Mouse (Mus musculus) thymus, postnatal 4 days (tissue): ENCODE data around the gene Slc4a1.

Experiments
- DNase-seq: peaks from one replicate; pipeline ENCODE4 v3.0.0; 2021

The Slc4a1 gene

GRCm38 (mm10) chr11:102374108-102374725, 8.2 kb upstream of the Slc4a1 start:
- DNase-seq: no peak

- no peak for DNase-seq
Measured at GRCm38 (mm10) chr11:102373646-102374045, 7.6 kb upstream of the Slc4a1 start.

DNA sequence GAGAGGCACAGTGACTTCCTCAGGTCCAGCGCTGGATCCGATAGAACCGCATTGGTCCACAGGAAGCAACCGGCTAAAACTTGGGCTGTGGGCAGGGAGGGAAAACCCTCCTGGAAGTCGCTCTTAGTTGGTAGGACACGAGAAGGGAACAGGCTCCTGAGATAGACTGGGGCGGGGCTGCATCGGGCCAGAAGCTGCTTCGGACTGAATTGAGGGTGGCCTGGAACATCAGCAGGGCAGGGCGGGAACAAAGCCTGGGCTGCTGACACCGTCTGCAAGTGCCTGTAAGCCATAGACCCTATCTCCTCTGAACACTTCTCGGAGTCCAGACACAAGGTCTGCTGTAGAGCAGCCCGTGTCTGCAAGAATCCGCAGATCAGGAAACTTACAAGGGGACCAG, 6.9 kb upstream of the Slc4a1 start:
- no peak for DNase-seq

DNA sequence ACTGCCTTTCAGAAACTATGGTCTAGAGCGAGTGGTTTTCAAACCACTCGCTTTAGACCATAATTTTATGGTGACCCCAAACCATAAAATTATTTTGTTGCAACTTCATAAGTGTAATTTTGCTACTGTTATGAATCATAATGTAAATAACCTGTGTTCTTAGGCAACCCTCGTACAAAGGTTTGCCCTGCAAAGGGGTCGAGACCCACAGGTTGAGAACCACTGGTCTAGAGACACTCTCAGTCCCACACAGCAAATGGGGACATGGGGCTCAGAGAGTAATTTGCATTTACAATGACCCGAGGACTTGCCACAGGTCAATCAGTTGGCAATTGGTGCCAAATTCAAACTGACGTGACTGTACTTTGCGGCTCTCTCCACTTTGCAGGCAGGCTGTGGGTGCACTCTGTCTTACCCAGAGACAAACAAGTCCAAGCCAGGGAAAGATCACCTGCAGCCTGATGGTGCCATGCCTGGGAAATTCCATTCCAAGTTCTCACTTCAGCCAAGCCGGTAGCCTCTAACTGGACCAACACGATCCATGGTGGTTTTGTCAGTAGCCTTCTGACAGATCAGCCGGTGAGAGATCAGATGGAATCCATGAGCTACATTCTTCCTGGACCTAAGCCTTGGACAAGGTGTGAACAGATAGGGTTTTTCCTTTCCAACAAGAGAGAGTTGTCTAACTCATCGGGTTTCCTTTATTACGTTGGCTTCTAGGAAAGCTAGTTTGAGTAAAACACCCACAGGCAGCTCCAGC, 6.1 kb upstream of the Slc4a1 start:
- DNase-seq: no peak

GRCm38 (mm10) chr11:102370285-102370684, 4.3 kb upstream of the Slc4a1 start:
- DNase-seq: no peak

GRCm38 (mm10) chr11:102369263-102369662, 3.3 kb upstream of the Slc4a1 start:
- no peak for DNase-seq

GRCm38 (mm10) chr11:102368347-102368746, 2.3 kb upstream of the Slc4a1 start:
- DNase-seq: no peak

DNA sequence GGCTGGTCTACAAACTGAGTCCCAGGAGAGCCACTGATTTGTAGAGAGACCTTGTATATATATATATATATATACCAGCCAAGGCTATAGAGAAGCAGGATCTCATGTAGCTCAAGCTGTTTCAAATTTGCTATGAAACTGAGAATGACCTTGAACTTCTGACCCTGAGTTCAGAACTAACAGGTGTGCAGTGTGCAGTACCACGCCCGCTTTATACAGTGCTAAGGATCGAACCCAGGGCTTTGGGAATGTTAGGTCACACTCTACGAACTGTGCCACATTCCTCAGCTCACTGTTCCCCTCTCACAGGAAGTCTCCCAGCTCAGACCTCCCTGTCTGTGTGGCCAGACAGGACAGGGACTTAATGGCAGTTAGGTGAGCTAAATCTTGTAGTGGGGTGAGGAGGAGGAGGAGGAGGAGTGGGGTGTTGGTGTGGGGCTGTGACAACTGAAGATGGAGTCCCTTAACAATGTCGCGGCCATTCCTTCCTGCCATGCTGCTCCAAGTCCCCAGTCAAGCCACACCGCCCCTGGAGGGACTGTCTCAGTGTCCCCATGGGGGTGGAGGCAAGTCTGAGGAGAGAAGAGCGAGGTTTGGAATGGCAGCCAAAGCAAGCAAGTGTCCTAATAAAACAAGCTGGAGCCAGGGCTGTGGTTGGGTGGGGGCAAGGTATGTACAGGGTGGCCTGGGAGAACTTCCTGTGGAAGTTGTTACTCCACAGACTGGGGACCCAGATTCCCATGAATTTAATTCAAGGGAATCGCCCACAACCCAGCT, 1.7 kb upstream of the Slc4a1 start:
- DNase-seq: no peak

- no peak for DNase-seq
Measured at GRCm38 (mm10) chr11:102365699-102366098, 304 bp downstream of the Slc4a1 start.

- DNase-seq: no peak
Measured at GRCm38 (mm10) chr11:102364570-102365371, 1.2 kb downstream of the Slc4a1 start.

- DNase-seq: no peak
Measured at GRCm38 (mm10) chr11:102363623-102364022, 2.4 kb downstream of the Slc4a1 start.

DNA sequence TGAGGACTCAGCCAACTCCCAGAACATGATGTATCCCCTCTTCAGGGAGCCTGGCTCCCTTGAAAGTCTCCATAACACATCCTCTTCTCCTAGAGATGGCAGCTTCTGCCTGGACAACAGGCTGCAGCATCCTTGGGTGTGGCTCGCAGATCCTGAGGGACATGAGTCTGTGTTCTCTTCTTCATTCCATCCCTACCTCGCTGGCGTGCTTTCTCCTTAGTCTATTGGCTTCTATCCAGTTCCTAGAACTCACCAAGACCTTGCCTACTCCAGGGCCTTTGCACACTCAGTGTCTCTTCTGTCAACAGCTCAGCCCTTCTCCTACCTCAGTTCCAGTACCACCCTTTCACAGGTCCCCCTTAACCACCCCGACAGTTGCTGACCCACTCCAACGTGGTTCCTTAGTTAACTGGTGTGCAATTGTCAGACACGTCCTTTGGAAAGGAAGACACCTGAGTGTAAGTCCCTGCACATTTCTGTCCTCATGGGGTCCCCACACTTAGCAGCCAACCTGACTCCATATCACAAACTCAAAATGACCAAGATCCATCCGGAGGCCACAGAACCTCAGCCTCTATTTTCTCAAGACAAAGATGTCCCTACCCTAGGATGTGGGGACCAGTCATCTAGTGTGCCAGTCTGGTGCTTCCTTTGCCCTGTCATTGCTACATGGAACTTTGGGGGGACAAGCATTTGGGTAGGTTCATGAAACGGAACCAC, 4.1 kb downstream of the Slc4a1 start:
- no peak for DNase-seq

GRCm38 (mm10) chr11:102358365-102358764, 7.6 kb downstream of the Slc4a1 start:
- DNase-seq: no peak

- DNase-seq: no peak
Measured at GRCm38 (mm10) chr11:102356636-102357350, 9.2 kb downstream of the Slc4a1 start.

DNA sequence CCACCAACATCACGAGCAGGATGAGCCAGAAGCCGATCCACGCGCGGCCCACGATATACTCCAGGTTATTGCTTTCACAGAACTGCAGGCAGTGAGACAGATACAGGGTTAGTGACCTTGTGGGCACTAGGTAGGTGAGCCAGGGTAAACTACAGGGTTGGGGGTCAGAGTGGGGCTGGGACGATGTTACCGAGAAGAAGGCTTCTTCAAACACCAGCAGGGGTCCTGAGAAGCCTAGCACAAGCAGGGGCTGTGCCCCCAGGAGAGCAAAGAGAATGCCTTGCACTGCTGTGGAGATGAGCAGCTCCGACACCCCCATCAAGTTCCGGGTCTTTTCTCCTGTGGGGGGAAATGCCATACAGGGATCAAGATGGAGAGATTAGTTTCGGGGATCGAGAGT, 9.8 kb downstream of the Slc4a1 start:
- no peak for DNase-seq

DNA sequence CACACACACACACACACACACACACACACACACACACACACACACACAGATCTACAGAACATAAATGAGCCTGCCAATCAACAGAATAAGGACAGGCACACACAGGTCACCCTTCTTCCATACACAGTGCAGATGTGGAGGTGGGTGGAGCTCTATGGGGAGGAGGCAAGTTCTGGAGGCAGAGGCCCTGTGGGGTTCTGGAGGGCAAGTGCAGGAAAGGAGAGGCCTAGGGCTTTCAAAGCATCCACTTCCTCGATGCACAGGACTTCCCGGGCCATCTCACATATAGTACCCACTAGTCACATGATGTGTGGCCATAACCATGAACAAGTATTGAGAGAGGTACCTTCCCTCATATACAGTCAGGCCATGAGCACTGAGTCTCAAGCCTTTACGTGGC, 10.5 kb downstream of the Slc4a1 start:
- DNase-seq: no peak

GRCm38 (mm10) chr11:102353021-102353431, 13.0 kb downstream of the Slc4a1 start:
- DNase-seq: no peak

DNA sequence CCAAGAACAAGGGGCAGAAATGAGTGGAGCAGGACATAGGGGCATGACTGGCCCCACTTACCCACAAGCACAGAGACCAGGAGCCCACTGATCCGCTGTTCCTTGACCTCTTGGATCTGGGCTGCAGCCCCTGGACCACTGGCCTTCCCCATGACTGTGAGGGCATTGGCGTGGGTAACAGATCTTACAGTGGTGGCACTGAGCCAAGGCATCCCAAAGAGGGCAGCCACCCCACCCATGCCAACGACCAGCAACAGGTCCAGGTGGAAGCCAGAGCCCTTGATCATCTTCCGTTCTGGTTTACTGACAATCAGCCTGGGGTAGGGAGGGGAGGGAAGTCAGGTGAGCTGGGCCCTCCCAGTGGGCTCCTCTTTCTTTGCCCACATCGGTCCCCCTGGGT, 13.6 kb downstream of the Slc4a1 start:
- no peak for DNase-seq

DNA sequence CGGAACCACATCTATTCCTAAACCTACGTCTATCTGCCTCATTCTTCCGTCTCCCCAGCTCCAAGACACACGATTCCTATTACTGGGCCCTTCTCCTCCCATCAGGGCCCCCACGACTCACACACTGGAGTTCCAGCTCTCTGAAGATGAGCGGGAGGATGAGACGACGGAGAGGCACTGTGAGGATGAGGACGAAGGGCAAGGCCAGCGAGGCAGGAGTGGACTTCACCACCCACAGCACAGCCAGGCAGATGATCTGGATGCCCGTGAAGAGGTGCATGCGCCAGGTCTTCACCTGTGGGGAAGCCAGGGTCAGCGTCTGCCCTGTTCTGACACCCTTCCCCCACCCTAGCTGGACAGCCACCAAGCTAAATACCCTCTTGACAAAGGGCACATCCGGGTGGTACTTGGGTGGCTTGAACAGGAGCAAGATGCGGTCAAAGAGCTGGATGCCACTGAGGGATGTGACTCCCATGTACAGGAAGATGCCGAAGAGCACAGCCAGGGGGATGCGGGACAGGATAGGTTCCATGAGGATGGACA, 15.0 kb downstream of the Slc4a1 start:
- no peak for DNase-seq

GRCm38 (mm10) chr11:102350416-102350815, 15.6 kb downstream of the Slc4a1 start:
- no peak for DNase-seq

DNA sequence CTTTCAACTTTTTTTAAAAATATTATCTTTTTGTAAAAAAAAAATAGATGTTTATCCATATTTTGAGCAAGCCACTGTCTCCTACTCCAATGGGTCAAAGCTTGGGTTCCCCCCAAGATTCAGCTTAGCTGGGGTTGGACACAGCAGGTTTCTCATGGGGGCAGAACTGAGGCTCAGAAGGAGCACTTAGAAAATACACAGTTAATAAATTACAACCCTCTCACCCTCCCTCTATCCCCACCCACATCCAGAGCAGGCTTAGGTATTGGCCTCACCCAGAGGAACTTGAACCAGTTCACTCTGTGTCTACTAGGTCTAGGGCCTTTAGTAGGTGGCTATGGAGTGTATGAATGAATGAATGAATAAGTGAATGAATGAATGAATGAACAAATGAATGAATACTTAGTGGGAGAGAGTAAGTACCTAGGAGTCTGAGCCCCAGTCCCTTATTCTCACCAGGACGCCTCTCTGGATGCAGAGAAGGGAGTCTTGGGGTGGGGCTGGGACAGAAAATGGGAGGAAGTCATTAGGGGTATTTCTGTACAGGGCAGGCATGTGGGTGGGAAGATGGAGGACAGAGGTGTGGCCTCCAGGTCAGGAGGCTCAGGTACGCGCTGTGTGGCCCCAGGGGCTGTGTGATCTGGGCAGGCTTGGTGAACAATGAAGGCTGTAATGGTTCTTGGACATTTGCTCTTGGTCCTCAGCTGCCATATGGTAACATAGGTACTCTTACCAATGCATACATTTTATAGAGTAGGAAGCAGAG, 16.6 kb downstream of the Slc4a1 start:
- DNase-seq: no peak
